In the genomic region with DNA sequence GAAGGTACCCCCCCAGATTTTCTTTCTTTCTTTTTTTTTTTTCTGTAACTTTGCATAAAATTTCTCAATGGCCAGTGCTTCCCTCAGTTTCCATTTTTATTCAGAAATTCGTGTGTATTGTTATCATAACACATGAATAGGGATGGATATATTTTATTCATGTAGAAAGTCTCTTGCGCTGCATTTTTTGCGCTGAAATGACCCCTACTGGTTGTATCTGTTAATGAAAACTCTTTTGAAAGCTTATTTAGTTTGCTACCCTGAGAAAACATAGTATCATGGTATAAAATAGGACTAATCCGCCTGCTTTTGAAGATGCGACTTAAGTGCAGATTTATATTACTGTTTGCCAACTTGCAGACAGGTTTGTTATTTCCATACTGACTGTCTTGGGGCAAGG, we compare ENCODE assay signal across 9 mouse cellular contexts. TPM values are rescaled to one million over a fixed set of nuclear protein-coding genes. Genes with fewer than 3 reads are reported as not detected.
DNase-seq lines count a peak whose midpoint lies in the region; ATAC-seq and TF ChIP-seq lines count a peak whose summit lies in the region.
"Had no signal": no experiment of that assay in that cellular context is flagged by ENCODE, and none has a peak within 500 bp of the region (broad histone marks: within the 10 kb centered on the region; RNA-seq: fewer than 3 reads in every experiment).

No protein-coding gene starts in this region.

- H3K4me2 ChIP-seq in intestine, embryonic 14.5 days (ENCODE audit: low read length), result peak overlapping the region; percentile 93; the same call in 1 of the 2 replicates
- H3K4me2 ChIP-seq in intestine, embryonic 16.5 days (ENCODE audit: low read depth, low read length), result no peak overlapping the region
- peak overlapping the region; percentile 92; the same call in 1 of the 2 replicates for H3K4me2 ChIP-seq in midbrain, embryonic 11.5 days

- H3K27ac ChIP-seq in intestine, embryonic 14.5 days (ENCODE audit: low read depth), result no peak overlapping the region
- H3K27ac ChIP-seq in intestine, embryonic 16.5 days (ENCODE audit: low read length), result no peak overlapping the region
- H3K27ac ChIP-seq in cortical plate, adult 2 months (ENCODE audit: insufficient read depth, low read length), result no peak overlapping the region
- no peak overlapping the region for H3K27ac ChIP-seq in midbrain, embryonic 11.5 days (ENCODE audit: low read depth, low read length)
- H3K27ac ChIP-seq: lung, embryonic 15.5 days had no signal

- DNase-seq in intestine, embryonic 14.5 days (ENCODE audit: low spot score), result no peak
- peak; percentile 24 for DNase-seq in CD4-positive helper T cell, adult 2 months (ENCODE audit: low read depth, low spot score)
- DNase-seq in midbrain, embryonic 11.5 days (ENCODE audit: low spot score, missing footprints), result no peak
- no peak for DNase-seq in spleen, adult 18-20 months
- DNase-seq in spleen, postnatal 36 days (ENCODE audit: low spot score in 2 of 2), result no peak
- DNase-seq in thymus, adult 18-20 months, result no peak

- WGBS in intestine, embryonic 14.5 days, result 52% methylated on average over 5 of the region's 5 CpGs
- WGBS in intestine, embryonic 16.5 days, result 50% methylated on average over 5 of the region's 5 CpGs
- 58% methylated on average over 5 of the region's 5 CpGs for WGBS in midbrain, embryonic 11.5 days

- no peak overlapping the region for H3K4me3 ChIP-seq in intestine, embryonic 14.5 days (ENCODE audit: low read depth, low read length)
- H3K4me3 ChIP-seq in intestine, embryonic 16.5 days (ENCODE audit: low read length), result no peak overlapping the region
- H3K4me3 ChIP-seq in cortical plate, adult 2 months (ENCODE audit: insufficient read depth, low read length), result peak overlapping the region; percentile 58; the same call in 1 of the 2 replicates
- H3K4me3 ChIP-seq in midbrain, embryonic 11.5 days (ENCODE audit: low read depth, low read length), result no peak overlapping the region

- ATAC-seq in intestine, embryonic 14.5 days (replicated peaks; ENCODE audit: low FRiP score, low TSS enrichment, low read depth), result no peak
- no peak for ATAC-seq in intestine, embryonic 16.5 days
- no peak for ATAC-seq in midbrain, embryonic 11.5 days (ENCODE audit: low FRiP score)

- H3K9me3 ChIP-seq in intestine, embryonic 14.5 days (ENCODE audit: control insufficient read depth, low read length), result no peaks in the 10 kb centered on the region
- no peaks in the 10 kb centered on the region for H3K9me3 ChIP-seq in intestine, embryonic 16.5 days (ENCODE audit: control insufficient read depth, low read length)
- H3K9me3 ChIP-seq in midbrain, embryonic 11.5 days (ENCODE audit: control insufficient read depth, low read length), result no peaks in the 10 kb centered on the region
- H3K9me3 ChIP-seq: lung, embryonic 15.5 days had no signal

- no peak overlapping the region for H3K9ac ChIP-seq in intestine, embryonic 14.5 days (ENCODE audit: low read length)
- no peak overlapping the region for H3K9ac ChIP-seq in intestine, embryonic 16.5 days (ENCODE audit: low read depth, low read length)
- H3K9ac ChIP-seq in midbrain, embryonic 11.5 days (ENCODE audit: low read length), result no peak overlapping the region
- H3K9ac ChIP-seq: lung, embryonic 15.5 days had no signal

- H3K36me3 ChIP-seq in intestine, embryonic 14.5 days (ENCODE audit: control insufficient read depth, insufficient read depth, low read length), result no peaks in the 10 kb centered on the region
- no peaks in the 10 kb centered on the region for H3K36me3 ChIP-seq in intestine, embryonic 16.5 days (ENCODE audit: control insufficient read depth, insufficient read depth, low read length)
- no peaks in the 10 kb centered on the region for H3K36me3 ChIP-seq in midbrain, embryonic 11.5 days (ENCODE audit: control insufficient read depth, insufficient read depth, low read length)
- H3K36me3 ChIP-seq: lung, embryonic 15.5 days had no signal

- no peak for TF ChIP-seq CTCF in cortical plate, adult 2 months (IDR thresholded peaks at IDR 0.05; ENCODE audit: extremely low read depth, insufficient read depth, low read length)

- H3K4me1 ChIP-seq in intestine, embryonic 14.5 days (replicated peaks; ENCODE audit: control insufficient read depth, insufficient read depth, low read length), result peaks cover 40% of the 10 kb centered on the region
- H3K4me1 ChIP-seq in intestine, embryonic 16.5 days (ENCODE audit: control insufficient read depth, insufficient read depth, low read length), result peaks cover 47% of the 10 kb centered on the region
- H3K4me1 ChIP-seq in cortical plate, adult 2 months (ENCODE audit: control insufficient read depth, insufficient read depth, low read length), result peaks cover 6% of the 10 kb centered on the region
- peaks cover 13% of the 10 kb centered on the region for H3K4me1 ChIP-seq in midbrain, embryonic 11.5 days (ENCODE audit: control insufficient read depth, insufficient read depth, low read length)

- H3K27me3 ChIP-seq in intestine, embryonic 14.5 days (replicated peaks; ENCODE audit: control insufficient read depth, insufficient read depth, low read length), result no peaks in the 10 kb centered on the region
- no peaks in the 10 kb centered on the region for H3K27me3 ChIP-seq in intestine, embryonic 16.5 days (replicated peaks; ENCODE audit: control insufficient read depth, insufficient read depth, low read length)
- no peaks in the 10 kb centered on the region for H3K27me3 ChIP-seq in midbrain, embryonic 11.5 days (ENCODE audit: control insufficient read depth, insufficient read depth, low read length)

- no peak for TF ChIP-seq POLR2A in cortical plate, adult 2 months (IDR thresholded peaks at IDR 0.05; ENCODE audit: extremely low read depth, insufficient read depth, low read length)

RNA-seq across cellular contexts. Expression of a gene that starts 3.4 kb away (rescaled TPM):
- 6.1 and 6.9 TPM in 2 replicates for polyA plus RNA-seq in intestine, embryonic 14.5 days (2014; fragmentation: Nextera tagmentation; extraction: Ambion mirVana)
- polyA plus RNA-seq in intestine, embryonic 16.5 days (2015; fragmentation: Nextera tagmentation; extraction: Ambion mirVana), result 3.9 and 4.0 TPM in 2 replicates
- polyA plus RNA-seq in cortical plate, adult 2 months (2012; rRNA removed), result 33.5 and 37.7 TPM in 2 replicates
- 4.4 and 5.1 TPM in 2 replicates for polyA plus RNA-seq in midbrain, embryonic 11.5 days (2014; fragmentation: Nextera tagmentation; extraction: Ambion mirVana)
